Mouse (Mus musculus): ENCODE measurements around the gene Mga.

- no peak for TF ChIP-seq CTCF (IDR thresholded peaks at IDR 0.05; ENCODE audit: extremely low read depth, insufficient read length, insufficient replicate concordance, low read depth, low read length)
- TF ChIP-seq POLR2A (IDR thresholded peaks at IDR 0.05; ENCODE audit: low read depth, low read length): no peak
These were observed 102.7 kb downstream of the Mga start for GRCm38 (mm10) chr2:119999731-120000130.

Measured in small intestine, adult 2 months (tissue).